Mouse (Mus musculus) limb, embryonic 14.5 days (tissue): Measurements from ENCODE around the gene Cped1. TPM values are rescaled to one million over a fixed set of nuclear protein-coding genes. Genes with fewer than 3 reads are reported as not detected.

ENCODE experiments used
- ATAC-seq: fragments of 200-750 bp; cut with Nextera tagmentation; 2 replicates; pipeline ENCODE4 v1.8.0; 2017; ENCODE audit warnings: low read depth, moderate number of reproducible peaks, moderate TSS enrichment; ENCODE audit not compliant: low FRiP score
- DNase-seq: peaks from one replicate; pipeline ENCODE4 v3.0.0-alpha.2; 2015; ENCODE audit warnings: low spot score
- H3K27ac ChIP-seq: fragments of 300-500 bp; sonication (generic); replicated peaks from 2 replicates; pipeline ENCODE4 v1.5.1; 2014; ENCODE audit warnings: low read depth, mild to moderate bottlenecking, low read length, moderate library complexity, mixed read lengths
- H3K27me3 ChIP-seq: fragments of 300-500 bp; sonication (generic); 2 replicates; pipeline ENCODE4 v1.6.1; 2014; ENCODE audit warnings: low read length, mixed read lengths; ENCODE audit not compliant: control insufficient read depth, insufficient read depth
- H3K36me3 ChIP-seq: fragments of 300-500 bp; sonication (generic); 2 replicates; pipeline ENCODE4 v1.6.1; 2014; ENCODE audit warnings: mild to moderate bottlenecking, low read length, moderate library complexity, mixed read lengths; ENCODE audit not compliant: control insufficient read depth, insufficient read depth
- H3K4me1 ChIP-seq: fragments of 300-500 bp; sonication (generic); 2 replicates; pipeline ENCODE4 v1.6.1; 2014; ENCODE audit warnings: antibody characterized with exemption, low read length, mixed read lengths; ENCODE audit not compliant: control insufficient read depth, insufficient read depth
- H3K4me2 ChIP-seq: fragments of 300-500 bp; sonication (generic); replicated peaks from 2 replicates; pipeline ENCODE4 v1.6.1; 2014; ENCODE audit warnings: low read depth, mild to moderate bottlenecking, low read length, moderate library complexity; ENCODE audit not compliant: severe bottlenecking
- H3K4me3 ChIP-seq: fragments of 300-500 bp; sonication (generic); replicated peaks from 2 replicates; pipeline ENCODE4 v1.5.1; 2014; ENCODE audit warnings: low read length
- H3K9ac ChIP-seq: fragments of 300-500 bp; sonication (generic); 2 replicates; pipeline ENCODE4 v1.6.1; 2014; ENCODE audit warnings: mild to moderate bottlenecking, low read depth, low read length, moderate library complexity; ENCODE audit not compliant: severe bottlenecking
- H3K9me3 ChIP-seq: fragments of 300-500 bp; sonication (generic); 2 replicates; pipeline ENCODE4 v1.6.1; 2016; ENCODE audit warnings: low read length; ENCODE audit not compliant: control insufficient read depth
- POLR2A ChIP-seq: fragments of 200-500 bp; IDR thresholded peaks from 2 replicates; pipeline ENCODE4 v1.8.0; 2012; ENCODE audit warnings: inconsistent platforms, mild to moderate bottlenecking, moderate library complexity, borderline replicate concordance; ENCODE audit not compliant: insufficient read depth, insufficient read length; ENCODE audit errors: extremely low read depth
- WGBS: fragments of 180-500 bp; shearing (Covaris S2); extraction: QIAGEN DNeasy Blood & Tissue Kit; methylation state at CpG from one replicate; pipeline ENCODE4 v1.1.7; 2014; 5-methylcytosine and 5-hydroxymethylcytosine counted together
- polyA plus RNA-seq, 2 experiments: library from polyadenylated mRNA; depleted of rRNA in 1 of 2; stranded (reverse) in 1 of 2; unstranded in 1 of 2; fragments of >200 nt; fragmentation: Nextera tagmentation in 1 of 2; extraction: Ambion mirVana in 1 of 2; gene quantifications; 2 replicates each; pipeline versions ENCODE4 v1.2.1 to v1.2.3; 2012 to 2014

Gene Cped1
- polyA plus RNA-seq, 2 experiments, result 31.0 to 44.3 TPM

GRCm38 (mm10) chr6:22003959-22004543 lies 18.3 kb downstream of the Cped1 start:
- DNase-seq (no peak), ATAC-seq (no peak)
- TF ChIP-seq POLR2A, result no peak
- no peak overlapping the region for H3K9ac ChIP-seq
- peaks cover 3% of the 10 kb centered on the region; the same call in 1 of the 2 replicates for H3K36me3 ChIP-seq
- H3K27ac ChIP-seq, result no peak overlapping the region
- H3K4me2 ChIP-seq, result no peak overlapping the region
- WGBS, result 79% methylated on average over 10 of the region's 10 CpGs
- peaks cover 20% of the 10 kb centered on the region for H3K4me1 ChIP-seq
- H3K4me3 ChIP-seq, result no peak overlapping the region
- H3K27me3 ChIP-seq, result no peaks in the 10 kb centered on the region
- no peaks in the 10 kb centered on the region for H3K9me3 ChIP-seq

DNA sequence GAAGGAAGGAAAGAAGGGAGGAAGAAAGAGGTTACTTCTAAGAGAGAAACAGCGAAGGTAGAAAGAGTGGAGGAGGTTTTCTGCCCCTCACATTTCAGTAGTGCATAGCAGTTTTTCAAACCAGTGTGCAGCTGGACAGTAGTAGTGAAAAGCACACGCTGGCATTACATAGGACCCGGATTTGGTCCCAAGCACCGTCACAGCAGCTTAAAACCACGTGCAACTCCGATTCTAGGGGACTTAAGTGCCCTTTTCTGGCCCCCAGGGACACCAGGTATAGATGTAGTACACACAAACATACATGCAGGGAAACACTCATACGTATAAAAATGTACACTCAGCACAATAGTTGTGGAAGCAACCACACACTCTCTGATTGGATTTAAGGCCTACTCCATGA lies 22.6 kb downstream of the Cped1 start:
- no peak for DNase-seq
- H3K9me3 ChIP-seq, result no peaks in the 10 kb centered on the region
- 83% methylated on average over 7 of the region's 7 CpGs for WGBS
- H3K27ac ChIP-seq, result no peak overlapping the region
- H3K9ac ChIP-seq, result no peak overlapping the region
- ATAC-seq, result no peak
- TF ChIP-seq POLR2A, result no peak
- no peak overlapping the region for H3K4me3 ChIP-seq
- H3K27me3 ChIP-seq, result no peaks in the 10 kb centered on the region
- peaks cover 2% of the 10 kb centered on the region; the same call in 1 of the 2 replicates for H3K4me1 ChIP-seq
- H3K36me3 ChIP-seq, result peaks cover 3% of the 10 kb centered on the region; the same call in 1 of the 2 replicates
- no peak overlapping the region for H3K4me2 ChIP-seq

DNA sequence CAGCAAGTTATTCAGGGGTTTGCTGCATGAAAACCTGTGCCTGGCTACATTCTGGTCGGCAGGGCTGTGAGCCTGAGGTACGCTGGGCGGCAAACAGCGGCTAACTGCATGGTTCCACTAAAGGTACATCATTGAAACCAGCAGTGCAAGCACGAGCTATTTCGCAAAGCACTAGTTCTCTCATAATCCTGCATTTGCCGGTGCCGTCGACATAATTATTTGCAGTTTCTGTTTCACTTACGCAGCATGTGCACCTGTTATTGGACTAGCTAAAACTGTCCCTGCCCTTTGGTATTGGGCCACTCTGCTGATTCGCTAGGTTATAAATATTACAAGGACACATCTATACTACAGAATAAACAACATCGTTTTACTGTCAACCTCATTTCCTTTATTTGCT lies 24.5 kb downstream of the Cped1 start:
- H3K9me3 ChIP-seq, result no peaks in the 10 kb centered on the region
- peaks cover 2% of the 10 kb centered on the region; the same call in 1 of the 2 replicates for H3K4me1 ChIP-seq
- no peak overlapping the region for H3K4me3 ChIP-seq
- DNase-seq, result no peak
- WGBS, result 63% methylated on average over 12 of the region's 12 CpGs
- H3K4me2 ChIP-seq, result no peak overlapping the region
- H3K27ac ChIP-seq, result no peak overlapping the region
- no peak for ATAC-seq
- no peak for TF ChIP-seq POLR2A
- no peaks in the 10 kb centered on the region for H3K27me3 ChIP-seq
- 0 out of 2 replicates have a peak, but pooled peaks cover 6% of the 10 kb centered on the region for H3K36me3 ChIP-seq
- no peak overlapping the region for H3K9ac ChIP-seq

DNA sequence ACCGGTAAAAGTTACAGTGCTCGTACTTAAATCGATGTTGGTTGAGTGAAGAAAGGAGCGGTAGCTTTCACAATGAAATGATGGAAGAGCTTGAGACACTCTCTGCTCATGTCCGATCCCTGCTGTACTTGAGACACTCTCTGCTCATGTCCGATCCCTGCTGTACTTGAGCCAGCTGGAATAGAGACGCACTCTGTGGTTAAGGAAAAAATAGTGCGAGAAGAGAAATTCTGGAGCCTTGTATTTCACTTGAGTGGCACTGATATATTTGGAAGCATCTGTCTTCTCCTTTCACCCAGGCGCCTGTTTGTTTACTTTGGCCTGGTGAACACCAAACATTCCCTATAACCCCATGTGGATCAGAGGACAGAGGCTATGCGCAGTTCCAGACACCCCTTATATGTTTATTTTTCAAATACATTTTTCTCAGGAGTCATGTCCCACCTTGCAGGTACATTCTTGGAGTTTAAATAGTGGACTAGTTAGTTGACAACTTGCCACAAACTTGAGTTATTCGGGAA lies 25.1 kb downstream of the Cped1 start:
- 91% methylated on average over 11 of the region's 11 CpGs for WGBS
- Histone ChIP-seq H3K36me3 (0 out of 2 replicates have a peak, but pooled peaks cover 6% of the 10 kb centered on the region), H3K4me2 (no peak overlapping the region), H3K27ac (no peak overlapping the region), H3K4me1 (peaks cover 2% of the 10 kb centered on the region; the same call in 1 of the 2 replicates), H3K27me3 (no peaks in the 10 kb centered on the region), H3K4me3 (no peak overlapping the region), H3K9me3 (no peaks in the 10 kb centered on the region), H3K9ac (no peak overlapping the region)
- ATAC-seq, result no peak
- no peak for DNase-seq
- TF ChIP-seq POLR2A, result no peak

- peaks cover 2% of the 10 kb centered on the region; the same call in 1 of the 2 replicates for H3K4me1 ChIP-seq
- H3K36me3 ChIP-seq, result 0 out of 2 replicates have a peak, but pooled peaks cover 6% of the 10 kb centered on the region
- H3K4me3 ChIP-seq, result no peak overlapping the region
- H3K9ac ChIP-seq, result no peak overlapping the region
- no peaks in the 10 kb centered on the region for H3K9me3 ChIP-seq
- TF ChIP-seq POLR2A, result no peak
- H3K4me2 ChIP-seq, result no peak overlapping the region
- no peaks in the 10 kb centered on the region for H3K27me3 ChIP-seq
- no peak overlapping the region for H3K27ac ChIP-seq
- DNase-seq (no peak), ATAC-seq (no peak)
- 54% methylated on average over 2 of the region's 2 CpGs for WGBS
These were observed 25.8 kb downstream of the Cped1 start for GRCm38 (mm10) chr6:22011546-22011945.

DNA sequence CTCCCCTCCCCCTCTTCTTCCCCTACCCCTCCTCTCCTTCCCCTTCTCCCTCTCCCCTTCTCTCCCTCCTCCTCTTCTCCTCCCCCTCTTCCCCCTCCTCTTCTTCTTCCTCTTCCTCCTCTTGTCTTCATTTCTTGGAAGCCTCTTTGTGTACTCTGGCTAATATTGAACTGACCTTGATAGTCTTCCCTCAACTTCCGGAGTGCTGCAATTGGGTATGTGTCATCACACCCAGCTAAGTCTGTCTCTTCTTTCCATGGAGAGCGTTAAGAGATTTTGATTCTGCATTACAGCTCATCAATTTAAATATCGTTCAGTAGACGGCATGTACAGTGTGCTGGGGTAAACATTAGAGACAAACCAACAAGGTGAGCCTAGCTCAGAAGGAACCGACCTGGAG lies 26.4 kb downstream of the Cped1 start:
- peaks cover 2% of the 10 kb centered on the region; the same call in 1 of the 2 replicates for H3K4me1 ChIP-seq
- H3K36me3 ChIP-seq, result 0 out of 2 replicates have a peak, but pooled peaks cover 6% of the 10 kb centered on the region
- no peak overlapping the region for H3K9ac ChIP-seq
- no peak overlapping the region for H3K4me3 ChIP-seq
- no peak overlapping the region for H3K4me2 ChIP-seq
- 78% methylated on average over 5 of the region's 5 CpGs for WGBS
- no peaks in the 10 kb centered on the region for H3K9me3 ChIP-seq
- H3K27me3 ChIP-seq, result no peaks in the 10 kb centered on the region
- no peak for DNase-seq
- no peak for TF ChIP-seq POLR2A
- no peak for ATAC-seq
- H3K27ac ChIP-seq, result no peak overlapping the region
